Mouse (Mus musculus) stomach, postnatal 0 days (tissue): ENCODE measurements at regions not wholly inside any gene's neighbourhood (a gene's known extent, or its start where the extent isn't known, plus 50 kb on each side); places are given as distances from the start of the nearest gene placed in this dataset.

Experiments
- CTCF ChIP-seq: IDR thresholded peaks from 2 replicates; pipeline ENCODE4 v1.5.1; 2016; ENCODE audit warnings: antibody characterized with exemption, low read depth, mild to moderate bottlenecking, moderate library complexity
- EP300 ChIP-seq: optimal IDR thresholded peaks from 2 replicates; pipeline ENCODE3; 2016; ENCODE audit warnings: antibody characterized with exemption

DNA sequence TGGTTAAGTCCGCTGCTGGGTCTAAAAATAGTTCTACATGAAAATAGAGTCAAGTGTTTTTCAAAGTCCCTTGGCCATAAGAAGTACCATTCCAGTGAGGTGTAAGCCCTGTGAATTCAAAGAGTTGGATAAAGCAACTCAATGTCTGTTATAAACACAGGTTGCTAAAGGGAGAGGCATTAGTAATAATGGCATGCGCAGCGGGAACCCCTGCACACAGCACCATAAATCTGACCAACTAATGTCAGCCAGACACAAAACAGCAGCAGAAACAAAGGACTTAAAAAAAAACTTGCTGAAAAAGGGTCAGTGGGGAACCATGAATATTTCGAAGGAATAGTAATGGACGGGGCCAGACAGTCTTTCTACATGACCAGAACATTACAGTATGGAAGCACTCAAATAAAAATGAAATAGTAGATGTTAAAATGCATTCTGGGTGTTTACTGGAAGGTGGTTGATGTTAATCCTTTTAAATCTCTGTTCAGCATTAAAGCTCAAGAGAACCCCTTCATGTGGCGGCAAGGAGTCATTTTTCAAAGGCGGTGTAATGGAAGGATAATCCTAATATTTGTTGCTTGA lies 52.7 kb upstream of the Csl start:
- no peak for TF ChIP-seq CTCF
- no peak for TF ChIP-seq EP300
